Mouse (Mus musculus) stomach, embryonic 14.5 days (tissue): ENCODE results near the gene Zfp239. TPM values are rescaled to one million over a fixed set of nuclear protein-coding genes. Genes with fewer than 3 reads are reported as not detected.

Source experiments
- ATAC-seq: fragments of 200-750 bp; cut with Nextera tagmentation; 2 replicates; pipeline ENCODE4 v1.8.0; 2017; ENCODE audit warnings: low read depth, moderate TSS enrichment; ENCODE audit not compliant: insufficient number of reproducible peaks, insufficient read depth, low FRiP score
- H3K27ac ChIP-seq: fragments of 300-500 bp; sonication (generic); 2 replicates; pipeline ENCODE4 v1.5.1; 2014; ENCODE audit warnings: mild to moderate bottlenecking, low read length, moderate library complexity, mixed read lengths
- H3K27me3 ChIP-seq: fragments of 300-500 bp; sonication (generic); 2 replicates; pipeline ENCODE4 v1.6.1; 2014; ENCODE audit warnings: low read length, control low read depth, mixed read lengths; ENCODE audit not compliant: control insufficient read depth, insufficient read depth
- H3K36me3 ChIP-seq: fragments of 300-500 bp; sonication (generic); 2 replicates; pipeline ENCODE4 v1.6.1; 2014; ENCODE audit warnings: mild to moderate bottlenecking, control low read depth, low read length, moderate library complexity, mixed read lengths; ENCODE audit not compliant: control insufficient read depth, insufficient read depth
- H3K4me1 ChIP-seq: fragments of 300-500 bp; sonication (generic); 2 replicates; pipeline ENCODE4 v1.6.1; 2014; ENCODE audit warnings: low read length, control low read depth, mixed read lengths; ENCODE audit not compliant: control insufficient read depth, insufficient read depth
- H3K4me2 ChIP-seq: fragments of 300-500 bp; sonication (generic); replicated peaks from 2 replicates; pipeline ENCODE4 v1.6.1; 2014; ENCODE audit warnings: low read depth, low read length, control low read depth
- H3K4me3 ChIP-seq: fragments of 300-500 bp; sonication (generic); 2 replicates; pipeline ENCODE4 v1.5.1; 2014; ENCODE audit warnings: low read depth, low read length, control low read depth
- H3K9ac ChIP-seq: fragments of 300-500 bp; sonication (generic); replicated peaks from 2 replicates; pipeline ENCODE4 v1.6.1; 2014; ENCODE audit warnings: low read depth, mild to moderate bottlenecking, control low read depth, low read length, moderate library complexity, mixed read lengths
- H3K9me3 ChIP-seq: fragments of 300-500 bp; sonication (generic); 2 replicates; pipeline ENCODE4 v1.6.1; 2016; ENCODE audit warnings: low read depth, low read length, control low read depth; ENCODE audit not compliant: control insufficient read depth
- WGBS: fragments of 180-500 bp; shearing (Covaris S2); extraction: QIAGEN DNeasy Blood & Tissue Kit; methylation state at CpG from one replicate; pipeline ENCODE4 v1.1.7; 2014; 5-methylcytosine and 5-hydroxymethylcytosine counted together
- polyA plus RNA-seq: library from polyadenylated mRNA; unstranded; fragments of >200 nt; fragmentation: Nextera tagmentation; extraction: Ambion mirVana; gene quantifications from 2 replicates; pipeline ENCODE4 v1.2.1, GENCODE M21; 2014

The Zfp239 gene
- polyA plus RNA-seq, 1 experiment from 2014 or later, result 7.6 TPM

DNA sequence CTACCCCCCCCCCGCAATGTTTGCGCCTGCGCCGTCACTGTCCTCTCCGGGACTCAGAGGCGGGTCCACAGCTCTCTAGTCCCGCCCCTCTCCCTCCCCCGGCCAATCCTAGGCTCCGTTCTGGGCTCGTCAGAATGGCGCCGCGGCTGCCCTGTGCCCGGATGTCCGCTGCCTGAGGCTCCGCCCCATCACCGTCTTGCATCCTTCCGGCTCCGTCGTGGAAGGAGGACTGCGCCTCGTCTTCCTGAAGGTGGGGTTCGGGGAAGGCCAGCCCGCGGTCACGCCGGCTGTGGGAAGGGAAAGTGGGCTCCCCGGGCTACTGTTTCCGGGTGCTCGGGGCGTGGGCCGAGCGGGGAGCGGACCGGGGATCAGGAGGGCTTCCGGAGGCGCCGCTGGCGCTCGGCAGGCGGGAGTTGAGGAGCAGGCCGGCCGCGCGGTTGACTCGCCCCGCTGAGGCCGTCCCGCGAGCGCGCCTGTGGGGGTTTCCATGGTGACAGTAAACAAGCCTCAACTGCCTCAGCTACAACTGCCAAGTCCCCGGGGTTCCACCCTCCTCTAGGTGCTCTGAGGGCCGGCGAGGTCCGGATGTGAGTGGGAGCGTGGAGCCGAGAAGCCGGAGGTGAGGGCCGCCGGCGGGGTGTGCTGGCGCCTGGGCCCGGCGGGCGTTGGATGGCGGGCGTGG is 44.8 kb downstream of the Zfp239 start:
- Histone ChIP-seq H3K27ac (peak overlapping the region; percentile 99), H3K9me3 (no peaks in the 10 kb centered on the region), H3K4me3 (peak overlapping the region; percentile 100), H3K27me3 (no peaks in the 10 kb centered on the region), H3K9ac (peak overlapping the region; percentile 99), H3K4me2 (peak overlapping the region; percentile 62), H3K4me1 (peaks cover 24% of the 10 kb centered on the region), H3K36me3 (no peaks in the 10 kb centered on the region)
- under 1% methylated on average over 64 of the region's 68 CpGs for WGBS
- ATAC-seq, result peak; percentile 95

DNA sequence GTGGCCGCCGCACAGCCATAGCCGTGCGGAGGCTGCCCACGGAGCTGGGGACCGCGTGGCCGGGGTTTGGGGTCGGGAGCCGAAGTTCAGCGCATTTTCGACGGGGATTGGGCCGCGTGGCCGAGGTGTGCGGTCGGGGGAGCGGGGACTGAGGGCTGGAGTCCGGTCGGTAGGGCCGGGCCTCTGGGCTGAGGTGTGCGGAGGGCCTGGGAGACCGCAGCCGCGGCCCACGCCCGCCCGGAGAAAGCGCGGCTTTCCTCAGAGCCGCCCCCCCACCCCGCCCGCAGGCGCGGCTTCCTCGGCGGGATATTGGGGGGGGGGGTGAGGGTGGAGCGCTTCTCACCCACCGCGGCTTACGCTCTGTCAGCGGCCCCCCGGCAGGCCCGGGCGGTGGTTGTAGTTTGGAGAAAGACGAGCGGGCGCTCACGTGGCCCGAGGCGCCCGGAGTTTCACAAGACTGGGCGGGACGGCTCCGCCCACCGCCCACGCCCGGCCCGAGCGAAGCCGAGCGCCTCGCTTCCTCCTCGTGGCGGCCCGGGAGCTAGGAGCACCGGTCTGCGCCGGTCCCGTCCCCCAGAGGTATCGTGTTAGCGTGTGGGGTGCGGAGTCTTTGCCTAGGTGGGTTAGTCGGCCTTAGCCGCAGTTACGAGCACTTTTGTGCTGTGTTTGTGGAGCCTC is 45.5 kb downstream of the Zfp239 start:
- peaks cover 24% of the 10 kb centered on the region for H3K4me1 ChIP-seq
- H3K9me3 ChIP-seq, result no peaks in the 10 kb centered on the region
- H3K27ac ChIP-seq, result peak overlapping the region; percentile 99
- peak overlapping the region; percentile 99 for H3K9ac ChIP-seq
- H3K4me2 ChIP-seq, result peak overlapping the region; percentile 62
- ATAC-seq, result peak; percentile 84
- H3K4me3 ChIP-seq, result peak overlapping the region; percentile 100
- no peaks in the 10 kb centered on the region for H3K27me3 ChIP-seq
- WGBS, result under 1% methylated on average over 67 of the region's 77 CpGs
- H3K36me3 ChIP-seq, result no peaks in the 10 kb centered on the region

DNA sequence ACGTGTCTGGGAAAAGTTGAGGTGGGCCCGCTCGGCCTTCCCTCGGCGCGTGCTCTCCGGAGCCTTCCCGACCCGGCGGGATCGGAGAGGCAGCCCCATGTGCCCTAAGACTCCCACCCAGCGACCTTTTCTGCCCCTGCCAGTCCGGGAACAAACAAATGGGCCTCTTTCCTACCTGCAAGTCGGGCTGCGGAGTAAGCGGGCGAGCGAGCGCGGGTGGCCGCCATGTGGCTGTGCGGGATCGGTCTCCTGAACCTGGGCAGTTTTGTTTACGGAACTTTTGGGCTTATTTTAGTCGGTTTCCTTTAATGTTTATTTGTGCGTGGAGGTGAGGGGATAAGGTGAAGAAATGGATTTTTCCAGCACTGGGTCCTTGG is 46.1 kb downstream of the Zfp239 start:
- H3K9me3 ChIP-seq, result no peaks in the 10 kb centered on the region
- peak overlapping the region; percentile 62 for H3K4me2 ChIP-seq
- peaks cover 24% of the 10 kb centered on the region for H3K4me1 ChIP-seq
- H3K27me3 ChIP-seq, result no peaks in the 10 kb centered on the region
- peak overlapping the region; percentile 99 for H3K9ac ChIP-seq
- ATAC-seq, result no peak
- under 1% methylated on average over 26 of the region's 26 CpGs for WGBS
- H3K27ac ChIP-seq, result peak overlapping the region; percentile 99
- peak overlapping the region; percentile 100 for H3K4me3 ChIP-seq
- H3K36me3 ChIP-seq, result no peaks in the 10 kb centered on the region

DNA sequence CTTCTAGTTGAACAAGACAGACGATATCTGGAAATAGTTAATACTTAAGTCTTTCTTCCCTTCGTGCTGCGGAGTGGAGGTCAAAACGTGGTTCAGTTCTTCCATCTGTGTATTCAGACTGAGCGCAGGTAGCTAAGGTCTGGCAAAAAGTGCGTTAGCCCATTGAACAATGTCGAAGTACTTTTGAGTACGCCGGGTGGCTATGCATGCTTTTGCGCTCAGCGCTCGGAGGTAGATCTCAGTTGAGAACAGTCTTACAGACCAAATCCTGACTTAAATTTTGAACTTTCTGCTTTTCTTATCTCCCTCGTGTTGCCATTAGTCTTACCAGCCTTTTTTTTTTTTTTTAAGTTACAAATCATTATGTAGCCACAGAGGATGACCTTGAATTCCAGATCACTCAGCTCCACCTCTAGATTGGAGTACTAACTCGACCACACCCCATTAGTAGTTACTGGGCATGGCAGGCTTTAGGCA is 46.6 kb downstream of the Zfp239 start:
- Histone ChIP-seq H3K4me2 (peak overlapping the region; percentile 62), H3K27ac (peak overlapping the region; percentile 99; the same call in 1 of the 2 replicates), H3K4me3 (peak overlapping the region; percentile 100), H3K9ac (peak overlapping the region; percentile 99), H3K9me3 (no peaks in the 10 kb centered on the region), H3K4me1 (peaks cover 25% of the 10 kb centered on the region), H3K36me3 (no peaks in the 10 kb centered on the region), H3K27me3 (no peaks in the 10 kb centered on the region)
- WGBS, result under 1% methylated on average over 14 of the region's 14 CpGs
- ATAC-seq, result no peak

DNA sequence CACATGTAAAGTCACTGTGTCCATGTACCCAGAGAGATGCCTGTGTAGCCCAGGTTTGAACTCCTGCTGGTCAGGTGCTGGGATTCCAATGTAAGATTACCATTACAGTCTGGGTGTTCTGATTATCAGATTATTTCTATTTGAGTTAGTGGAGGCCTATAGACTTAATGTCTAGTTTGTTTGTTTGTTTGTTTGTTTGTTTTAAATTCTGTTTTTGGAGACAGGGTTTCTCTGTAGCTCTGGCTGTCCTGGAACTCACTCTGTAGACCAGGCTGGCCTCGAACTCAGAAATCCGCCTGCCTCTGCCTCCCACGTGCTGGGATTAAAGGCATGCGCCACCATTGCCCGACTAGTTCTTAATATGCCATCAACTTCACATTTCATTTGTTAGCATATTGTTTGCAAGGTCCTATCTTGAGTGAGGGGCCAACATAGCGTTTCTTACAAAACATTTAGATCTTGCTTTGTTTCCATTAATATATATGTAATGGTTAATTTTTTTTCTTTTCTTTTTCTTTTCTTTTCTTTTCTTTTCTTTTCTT is 48.3 kb downstream of the Zfp239 start:
- peak overlapping the region; percentile 62 for H3K4me2 ChIP-seq
- 77% methylated on average over 6 of the region's 6 CpGs for WGBS

DNA sequence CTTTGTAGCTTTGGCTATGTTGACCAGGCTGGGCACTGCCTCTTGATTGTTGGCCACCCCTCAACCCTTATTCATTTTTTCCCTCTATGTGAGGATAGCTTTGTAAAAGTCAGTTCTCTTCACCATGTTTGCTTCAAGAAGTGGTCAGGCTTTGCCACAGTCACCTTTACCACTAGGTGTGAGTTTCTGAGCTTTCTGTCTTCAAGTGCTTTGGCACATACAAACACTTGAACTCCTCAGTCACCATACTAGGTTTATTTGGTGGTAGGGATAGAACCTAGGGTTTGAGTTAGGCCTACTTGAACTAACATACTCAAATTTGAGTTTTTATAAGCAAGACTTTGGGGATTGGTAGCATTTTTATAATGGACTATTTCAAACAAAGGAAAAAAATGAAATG is 52.6 kb downstream of the Zfp239 start:
- ATAC-seq, result no peak
- no peak overlapping the region for H3K4me3 ChIP-seq
- H3K27me3 ChIP-seq, result no peaks in the 10 kb centered on the region
- H3K27ac ChIP-seq, result no peak overlapping the region
- H3K36me3 ChIP-seq, result no peaks in the 10 kb centered on the region; the same call in 1 of the 2 replicates
- no peak overlapping the region for H3K9ac ChIP-seq
- peaks cover 34% of the 10 kb centered on the region for H3K4me1 ChIP-seq
- no peaks in the 10 kb centered on the region for H3K9me3 ChIP-seq
- H3K4me2 ChIP-seq, result no peak overlapping the region

More for the DNA sequence above, 48.3 kb downstream of the Zfp239 start:
- no peak for ATAC-seq
- no peak overlapping the region for H3K4me3 ChIP-seq
- H3K9me3 ChIP-seq, result no peaks in the 10 kb centered on the region
- no peak overlapping the region for H3K27ac ChIP-seq
- peaks cover 28% of the 10 kb centered on the region for H3K4me1 ChIP-seq
- H3K9ac ChIP-seq, result no peak overlapping the region
- H3K36me3 ChIP-seq, result no peaks in the 10 kb centered on the region
- no peaks in the 10 kb centered on the region for H3K27me3 ChIP-seq

DNA sequence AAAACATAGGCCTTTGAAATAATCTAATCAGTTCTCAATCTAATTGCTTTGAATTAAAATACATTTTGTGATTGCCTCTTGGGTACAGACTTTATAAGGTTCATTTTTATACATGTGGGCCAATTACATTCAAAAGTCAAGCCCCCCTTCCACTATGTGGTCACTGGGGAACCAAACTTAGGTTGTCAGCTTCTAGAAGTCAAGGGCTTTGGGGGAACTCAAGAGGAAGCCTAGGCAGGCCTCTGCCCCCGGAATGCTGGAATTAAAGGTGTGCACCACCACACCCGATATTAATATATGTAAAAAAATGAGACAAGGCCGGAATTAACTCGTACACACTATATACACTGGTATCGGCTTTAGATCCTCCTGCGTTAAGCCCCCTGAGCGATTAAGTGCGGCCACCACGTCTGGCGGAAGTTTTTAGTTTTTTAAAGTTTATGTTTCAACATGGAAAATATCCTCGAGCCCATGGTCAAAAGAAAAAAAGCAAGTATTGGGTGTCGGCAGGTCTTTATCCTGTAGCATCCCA is 54.4 kb downstream of the Zfp239 start:
- Histone ChIP-seq H3K36me3 (peaks cover 2% of the 10 kb centered on the region; the same call in 1 of the 2 replicates), H3K9ac (peak overlapping the region; percentile 82), H3K9me3 (no peaks in the 10 kb centered on the region), H3K4me1 (peaks cover 24% of the 10 kb centered on the region), H3K4me3 (peak overlapping the region; percentile 70), H3K27me3 (no peaks in the 10 kb centered on the region), H3K27ac (peak overlapping the region; percentile 98), H3K4me2 (peak overlapping the region; percentile 96)
- WGBS, result 2% methylated on average over 12 of the region's 12 CpGs
- ATAC-seq, result no peak

DNA sequence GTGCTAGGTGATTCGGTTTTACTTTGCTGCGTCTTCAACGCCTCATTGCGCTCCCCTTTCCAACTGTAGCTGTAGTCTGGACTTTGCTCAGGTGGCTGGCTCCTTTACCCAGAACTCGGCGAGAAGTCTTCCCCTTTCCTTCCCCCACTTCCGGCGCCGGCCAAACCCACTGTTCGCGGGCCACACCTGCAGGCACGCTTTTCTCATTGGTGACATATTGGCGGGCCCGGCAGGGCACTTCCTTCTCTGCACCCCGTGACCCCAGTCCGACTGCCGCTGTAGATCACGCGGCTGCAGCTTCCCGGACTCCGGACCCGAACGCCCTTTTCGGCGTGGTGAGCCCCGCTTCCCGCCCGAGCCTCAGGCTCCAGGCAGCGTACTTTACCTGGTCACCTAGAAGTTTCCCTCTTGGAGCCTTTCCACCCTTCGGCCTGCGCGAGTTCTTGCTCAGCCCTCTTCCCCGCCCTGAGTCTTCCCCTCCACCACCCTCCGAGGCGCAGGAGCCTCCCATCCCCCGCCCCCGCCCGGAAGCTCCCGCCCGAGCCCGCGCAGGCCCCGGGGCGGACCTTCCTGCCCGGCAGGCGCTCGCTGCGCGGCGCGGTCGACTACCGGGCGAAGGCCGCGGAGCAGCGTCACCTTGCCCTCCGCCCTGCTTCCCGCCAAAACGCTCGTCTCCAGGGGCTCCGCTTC is 55.0 kb downstream of the Zfp239 start:
- Histone ChIP-seq H3K9me3 (no peaks in the 10 kb centered on the region), H3K36me3 (peaks cover 5% of the 10 kb centered on the region; the same call in 1 of the 2 replicates), H3K9ac (peak overlapping the region; percentile 82), H3K4me2 (peak overlapping the region; percentile 96), H3K27ac (peak overlapping the region; percentile 98), H3K4me1 (peaks cover 24% of the 10 kb centered on the region), H3K4me3 (peak overlapping the region; percentile 70), H3K27me3 (no peaks in the 10 kb centered on the region)
- under 1% methylated on average over 62 of the region's 62 CpGs for WGBS
- ATAC-seq, result peak; percentile 94
